Mouse (Mus musculus) layer of hippocampus, adult 2 months (tissue): ENCODE results near the gene Mrps7. TPM values are rescaled to one million over a fixed set of nuclear protein-coding genes. Genes with fewer than 3 reads are reported as not detected.

ENCODE experiments used
- DNase-seq, 2 experiments: peaks; one replicate each; pipeline ENCODE4 v3.0.0; 2022; ENCODE audit warnings: low spot score in 2 of 2
- H3K27ac ChIP-seq: fragments of 200-600 bp; 2 replicates; pipeline ENCODE4 v1.8.1; 2022
- H3K4me3 ChIP-seq: fragments of 200-600 bp; 2 replicates; pipeline ENCODE4 v1.8.1; 2022; ENCODE audit warnings: mild to moderate bottlenecking
- CTCF ChIP-seq: fragments of 200-600 bp; conservative IDR thresholded peaks from 2 replicates; pipeline ENCODE4 v1.8.1; 2022; ENCODE audit warnings: antibody characterized with exemption, mild to moderate bottlenecking, moderate library complexity
- long read RNA-seq, 2 experiments: library from polyadenylated mRNA; stranded (forward); transcript quantifications; one replicate each; pipeline ENCODE4 v2.0.0; 2021; ENCODE audit warnings: borderline mapping rate in 2 of 2
- total RNA-seq, 2 experiments: library from RNA; stranded (reverse); gene quantifications; 2 replicates each; pipeline ENCODE4 v1.2.3; 2021

Gene Mrps7
- 10 to 100 TPM; 50.4 to 50.8 TPM for total RNA-seq
- long read RNA-seq, experiment 1, transcript Mrps7-201 (5 exons, 1,962 nt), result major isoform, 36 of 47 reads
- long read RNA-seq, experiment 1, partial matches to known transcripts, result 6 of 47 reads
- long read RNA-seq, experiment 1, other reads (novel, unspliced or antisense), result 3 of 47 reads
- long read RNA-seq, experiment 2, transcript Mrps7-201 (5 exons, 1,962 nt), result major isoform, 45 of 53 reads
- long read RNA-seq, experiment 2, partial matches to known transcripts, result 3 of 53 reads
- long read RNA-seq, experiment 2, other reads (novel, unspliced or antisense), result 3 of 53 reads

GRCm38 (mm10) chr11:115603476-115604303 lies at the start of gene Mrps7, which contains the start of gene Gga3:
Mrps7 (plus strand) TSS chr11:115603925.
Gga3 (minus strand) TSS chr11:115604051.
- TF ChIP-seq CTCF, result no peak
- peak within 1 kb of the TSS; percentile 100 for H3K27ac ChIP-seq
- H3K4me3 ChIP-seq, result peak within 1 kb of the TSS; percentile 99
- DNase-seq, result peak; percentile 84 to 90

GRCm38 (mm10) chr11:115555717-115556116 lies 48.0 kb upstream of the Mrps7 start:
- Histone ChIP-seq H3K27ac (no peak overlapping the region), H3K4me3 (no peak overlapping the region)
- no peak for DNase-seq
- TF ChIP-seq CTCF, result no peak

GRCm38 (mm10) chr11:115563406-115563805 lies 40.3 kb upstream of the Mrps7 start:
- Histone ChIP-seq H3K27ac (peak overlapping the region; percentile 99), H3K4me3 (peak overlapping the region; percentile 76)
- no peak for DNase-seq
- peak; percentile 41 for TF ChIP-seq CTCF

GRCm38 (mm10) chr11:115564064-115564809 lies 39.5 kb upstream of the Mrps7 start, which contains the start of gene Nup85:
Nup85 (plus strand) TSS chr11:115564434.
- Histone ChIP-seq H3K4me3 (peak within 1 kb of the TSS; percentile 76), H3K27ac (peak within 1 kb of the TSS; percentile 99)
- DNase-seq, result peak; percentile 96 to 97
- TF ChIP-seq CTCF, result no peak

- DNase-seq, result no peak
- no peak for TF ChIP-seq CTCF
- Histone ChIP-seq H3K27ac (no peak overlapping the region), H3K4me3 (peak overlapping the region; percentile 76)
These were observed 38.8 kb upstream of the Mrps7 start for GRCm38 (mm10) chr11:115564961-115565360.

- TF ChIP-seq CTCF, result no peak
- no peak for DNase-seq
- Histone ChIP-seq H3K27ac (no peak overlapping the region), H3K4me3 (no peak overlapping the region)
These were observed 24.6 kb upstream of the Mrps7 start for GRCm38 (mm10) chr11:115579080-115579479.

- no peak for TF ChIP-seq CTCF
- DNase-seq, result no peak
- no peak overlapping the region for H3K4me3 ChIP-seq
- H3K27ac ChIP-seq, result peak overlapping the region; percentile 19; the same call in 1 of the 2 replicates
These were observed 20.7 kb upstream of the Mrps7 start for GRCm38 (mm10) chr11:115582913-115583606.

GRCm38 (mm10) chr11:115584376-115585073 lies 19.2 kb upstream of the Mrps7 start:
- TF ChIP-seq CTCF, result no peak
- Histone ChIP-seq H3K4me3 (no peak overlapping the region), H3K27ac (peak overlapping the region; percentile 19; the same call in 1 of the 2 replicates)
- no peak for DNase-seq

- no peak overlapping the region for H3K4me3 ChIP-seq
- TF ChIP-seq CTCF, result no peak
- H3K27ac ChIP-seq, result no peak overlapping the region
- DNase-seq, result no peak
These were observed 18.1 kb upstream of the Mrps7 start for GRCm38 (mm10) chr11:115585573-115586100.

GRCm38 (mm10) chr11:115586403-115586802 lies 17.3 kb upstream of the Mrps7 start:
- no peak overlapping the region for H3K4me3 ChIP-seq
- DNase-seq, result no peak
- no peak overlapping the region for H3K27ac ChIP-seq
- TF ChIP-seq CTCF, result no peak

GRCm38 (mm10) chr11:115587984-115588383 lies 15.7 kb upstream of the Mrps7 start:
- H3K4me3 ChIP-seq, result no peak overlapping the region
- no peak for TF ChIP-seq CTCF
- no peak for DNase-seq
- no peak overlapping the region for H3K27ac ChIP-seq
